Mouse (Mus musculus) heart, adult 2 months (tissue): ENCODE data around the gene Irf1.

ENCODE experiments used
- EP300 ChIP-seq: fragments of 200-500 bp; IDR thresholded peaks from 2 replicates; pipeline ENCODE4 v1.6.1; 2011; ENCODE audit warnings: low read depth, low read length, control low read depth; ENCODE audit not compliant: insufficient read depth
- POLR2A ChIP-seq: fragments of 200-500 bp; IDR thresholded peaks from 2 replicates; pipeline ENCODE4 v1.6.1; 2011; ENCODE audit warnings: mild to moderate bottlenecking, low read depth, low read length, control low read depth; ENCODE audit not compliant: insufficient read depth

- TF ChIP-seq POLR2A, result no peak
- TF ChIP-seq EP300, result no peak
These were observed 19.5 kb downstream of the Irf1 start for GRCm38 (mm10) chr11:53789277-53789676.
